Mouse (Mus musculus): ENCODE measurements around the gene Stk11ip.

DNA sequence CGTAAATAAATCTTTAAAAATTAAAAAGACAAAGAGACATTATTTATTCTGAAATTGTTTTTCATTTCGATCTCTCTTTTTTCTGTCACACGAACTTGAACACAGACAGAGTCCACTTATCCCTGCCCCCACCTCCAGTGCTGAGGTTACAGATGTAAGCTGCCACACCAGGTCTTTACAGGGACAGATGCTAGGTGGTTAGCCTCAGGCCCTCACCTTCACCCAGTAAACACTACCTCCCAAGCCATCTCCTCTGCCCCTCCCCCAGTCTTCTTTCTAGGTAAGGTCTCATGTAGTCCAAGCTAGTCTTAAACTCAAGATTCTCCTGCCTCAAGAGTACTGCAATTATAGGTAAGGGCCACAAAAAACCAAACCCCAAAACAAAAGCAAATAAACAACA, 8.8 kb upstream of the Stk11ip start:
- TF ChIP-seq CTCF (IDR thresholded peaks at IDR 0.05; ENCODE audit: low read depth, low read length) (no peak), GATA1 (IDR thresholded peaks at IDR 0.05; ENCODE audit: borderline replicate concordance, low read length) (no peak)

Measured in G1E (cell line).